Mouse (Mus musculus): ENCODE measurements at regions not wholly inside any gene's neighbourhood (a gene's known extent, or its start where the extent isn't known, plus 50 kb on each side); places are given as distances from the start of the nearest gene placed in this dataset.

DNA sequence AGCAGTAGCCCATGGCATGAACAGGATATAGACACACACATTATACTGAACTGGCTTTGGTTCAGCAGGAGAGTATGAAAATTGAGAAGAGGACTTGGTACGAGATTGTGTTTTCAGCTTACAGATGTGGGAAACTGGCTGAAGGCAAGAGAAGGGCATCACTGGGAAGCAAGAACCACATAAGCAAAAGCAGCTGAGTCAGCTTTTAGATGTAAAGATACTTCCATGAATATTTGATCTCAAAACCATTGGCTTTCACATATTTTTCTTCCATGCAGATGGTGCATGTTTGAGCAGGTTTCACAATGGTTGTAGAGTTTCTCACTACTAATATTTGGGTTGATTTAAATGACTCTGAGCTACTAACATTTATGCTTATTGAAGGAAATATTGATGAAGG, 389.9 kb downstream of the D3Ertd751e start:
- no peak for TF ChIP-seq POLR2A (IDR thresholded peaks at IDR 0.05; ENCODE audit: insufficient read depth, low read depth, low read length)
- TF ChIP-seq CTCF (IDR thresholded peaks at IDR 0.05; ENCODE audit: insufficient read depth, low read depth, low read length) = no peak

All from olfactory bulb, adult 2 months (tissue).